Mouse (Mus musculus): ENCODE measurements at regions not wholly inside any gene's neighbourhood (a gene's known extent, or its start where the extent isn't known, plus 50 kb on each side); places are given as distances from the start of the nearest gene placed in this dataset.

DNA sequence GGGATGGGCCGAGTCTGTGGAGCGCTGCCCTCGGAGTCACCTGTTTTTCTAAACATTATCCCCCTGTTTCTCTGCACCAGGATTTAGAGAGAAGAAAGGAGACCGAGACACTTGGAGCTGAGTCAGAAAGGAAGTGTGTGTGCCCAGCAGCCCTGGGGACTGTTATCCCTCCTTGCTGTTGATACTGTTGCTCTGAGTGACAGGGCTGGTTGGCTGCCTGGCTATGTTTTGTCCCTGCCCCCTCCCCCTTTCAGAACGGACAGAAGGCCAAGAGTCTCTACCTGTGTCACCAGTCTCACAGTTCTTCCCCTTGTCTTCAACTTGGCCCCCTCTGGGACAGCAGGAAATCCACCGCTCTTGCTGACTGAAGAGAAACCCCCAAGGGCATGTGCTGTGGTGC lies 93.4 kb upstream of the Zfp703 start:
- no peak for TF ChIP-seq CTCF (IDR thresholded peaks at IDR 0.05; ENCODE audit: low read depth)
- TF ChIP-seq EP300 (optimal IDR thresholded peaks at IDR 0.05), result no peak
